Mouse (Mus musculus) kidney, postnatal 25 days (tissue): ENCODE measurements around the gene Fkbp14.

Source experiments
- DNase-seq, 2 experiments: peaks; one replicate each; pipeline ENCODE4 v3.0.0; 2021; ENCODE audit warnings: mixed read lengths in 2 of 2

Fkbp14 gene

GRCm38 (mm10) chr6:54597208-54597607, at the start of gene Fkbp14:
Gene Fkbp14 (minus strand): TSS chr6:54597308.
- no peak for DNase-seq

GRCm38 (mm10) chr6:54643181-54643580, 46.1 kb upstream of the Fkbp14 start:
- DNase-seq, result no peak

DNA sequence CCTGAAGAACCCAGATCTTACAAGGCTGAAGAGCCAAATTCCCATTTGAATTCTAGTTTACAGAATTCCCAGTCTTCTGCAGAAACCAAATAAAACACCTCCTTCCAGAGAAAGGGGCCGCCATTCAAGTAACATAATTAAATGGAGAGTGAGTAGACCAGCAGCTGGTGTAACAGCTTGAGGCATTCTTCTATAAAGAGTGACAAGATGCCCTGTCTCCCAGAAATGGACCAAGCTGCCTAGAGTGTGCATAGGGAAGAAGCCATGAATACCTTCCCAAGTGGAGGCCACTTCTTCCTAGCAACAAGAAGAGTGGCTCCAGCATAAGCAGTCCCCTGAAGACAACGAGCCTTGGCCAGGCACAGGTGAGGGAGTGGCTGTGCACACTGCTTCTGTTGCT, 44.8 kb upstream of the Fkbp14 start:
- DNase-seq, result no peak

DNA sequence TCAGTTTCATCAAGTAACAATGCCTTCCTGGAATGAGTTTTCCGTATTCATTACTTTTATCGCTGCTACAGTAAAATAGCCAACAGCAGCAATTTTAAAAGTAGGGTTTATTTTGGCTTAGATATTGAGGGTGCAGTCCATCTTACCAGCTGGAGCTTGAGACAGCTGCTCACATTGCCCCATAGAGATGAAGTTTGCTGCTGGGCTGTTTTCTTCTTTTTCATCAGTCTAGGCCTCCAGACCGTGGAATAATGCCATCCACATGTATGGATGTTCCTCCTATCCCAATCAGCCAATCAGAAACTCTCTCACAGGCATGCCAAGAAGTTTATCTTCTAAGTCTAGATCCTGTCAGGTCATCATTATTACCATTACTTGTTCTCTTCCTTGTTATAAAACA, 42.8 kb upstream of the Fkbp14 start:
- DNase-seq, result no peak

DNA sequence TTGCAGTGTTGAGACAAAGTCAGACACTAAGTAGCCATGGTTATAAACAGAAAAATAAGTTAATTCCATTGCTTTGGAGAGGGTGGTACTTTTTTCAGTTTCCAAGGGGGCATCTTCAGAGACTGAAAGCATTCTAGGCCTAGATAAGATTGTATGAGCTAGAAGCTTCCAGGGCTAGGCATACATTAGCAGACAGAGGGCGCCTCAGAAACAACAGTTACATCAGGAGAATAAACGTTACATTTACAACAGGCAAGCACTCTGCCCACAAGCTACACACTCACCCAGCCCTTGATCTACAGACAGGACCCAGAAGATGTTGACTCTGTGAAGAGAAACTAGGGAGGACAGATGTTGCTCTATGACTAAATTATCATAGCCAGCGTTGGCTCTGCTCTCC, 34.4 kb upstream of the Fkbp14 start:
- peak in 1 of 2 experiments; percentile 31 for DNase-seq

DNA sequence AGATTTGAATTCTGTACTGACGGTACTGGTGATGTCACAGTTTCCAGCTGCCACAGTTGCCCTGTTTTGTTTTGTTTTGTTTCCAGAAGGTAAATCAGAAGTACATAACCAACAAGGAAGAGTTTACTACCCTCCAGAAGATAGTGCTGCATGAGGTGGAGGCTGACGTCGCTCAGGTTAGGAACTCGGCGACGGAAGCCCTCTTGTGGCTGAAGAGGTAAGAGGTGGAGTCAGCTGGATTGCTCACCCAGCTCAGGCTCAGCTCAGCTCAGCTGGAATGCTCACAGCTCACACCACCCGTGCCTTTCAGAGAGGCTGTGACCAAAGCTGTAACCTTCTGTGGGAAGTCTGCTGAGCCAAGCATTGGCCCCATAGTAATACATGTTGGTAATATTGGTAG, 32.6 kb upstream of the Fkbp14 start:
- DNase-seq, result peak; percentile 65 to 66

GRCm38 (mm10) chr6:54628381-54628780, 31.3 kb upstream of the Fkbp14 start:
- DNase-seq, result no peak

DNA sequence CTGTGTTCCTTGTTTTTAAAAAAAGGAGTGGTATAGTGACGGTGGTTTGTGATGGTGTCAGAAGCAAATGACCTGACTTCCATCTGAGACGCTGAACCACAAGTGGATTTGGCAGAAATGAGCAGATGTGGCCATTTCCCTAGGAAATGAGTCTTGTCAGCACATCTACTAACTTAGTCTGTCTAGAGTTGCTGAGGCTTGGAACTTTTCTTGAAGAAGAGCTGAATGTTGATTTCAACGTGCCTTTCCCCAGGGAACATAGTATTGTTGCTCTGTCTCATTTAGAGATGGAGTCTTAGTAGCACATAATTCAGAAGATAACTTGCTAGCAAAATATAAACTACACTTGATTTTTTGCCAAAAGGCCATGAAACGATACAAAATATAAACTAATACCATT, 23.2 kb upstream of the Fkbp14 start:
- no peak for DNase-seq

GRCm38 (mm10) chr6:54619530-54619929, 22.4 kb upstream of the Fkbp14 start:
- no peak for DNase-seq

GRCm38 (mm10) chr6:54617363-54617762, 20.3 kb upstream of the Fkbp14 start:
- no peak for DNase-seq

GRCm38 (mm10) chr6:54606241-54606640, 9.1 kb upstream of the Fkbp14 start:
- DNase-seq, result no peak

- peak in 1 of 2 experiments; percentile 62 for DNase-seq
These were observed 7.0 kb upstream of the Fkbp14 start for GRCm38 (mm10) chr6:54604001-54604715.

GRCm38 (mm10) chr6:54602891-54603290, 5.8 kb upstream of the Fkbp14 start:
- DNase-seq, result no peak

DNA sequence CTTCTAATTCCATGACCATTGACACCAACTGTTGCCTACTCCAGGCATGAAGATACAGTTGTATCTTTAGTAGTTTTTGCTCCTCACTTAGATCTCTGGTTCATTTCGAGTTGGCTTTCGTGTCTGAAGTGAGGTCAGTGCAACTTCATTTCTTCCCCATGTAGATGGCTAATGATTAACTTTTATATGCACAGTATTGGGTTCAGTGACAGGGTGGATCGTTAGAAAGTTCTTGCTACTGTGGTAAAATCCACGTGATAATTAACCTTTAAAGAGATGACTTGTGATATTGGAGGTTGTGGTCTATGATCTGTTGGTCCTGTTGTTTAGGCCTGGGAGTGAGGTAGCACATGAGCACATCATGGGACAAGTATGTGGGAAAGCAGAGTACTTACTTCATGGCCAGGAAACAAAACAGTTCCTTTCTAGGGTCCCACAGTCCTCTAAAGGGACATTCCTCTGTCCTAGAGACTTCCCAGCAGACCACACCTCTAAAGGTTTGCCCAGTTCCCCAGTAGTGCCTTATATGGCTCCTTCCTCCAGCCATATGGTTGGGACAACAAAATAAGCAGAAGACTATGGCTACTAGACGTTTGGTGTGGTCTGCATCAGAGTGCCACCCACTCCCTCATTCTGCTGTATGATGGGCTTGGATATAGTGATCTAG, 3.7 kb upstream of the Fkbp14 start:
- no peak for DNase-seq

DNA sequence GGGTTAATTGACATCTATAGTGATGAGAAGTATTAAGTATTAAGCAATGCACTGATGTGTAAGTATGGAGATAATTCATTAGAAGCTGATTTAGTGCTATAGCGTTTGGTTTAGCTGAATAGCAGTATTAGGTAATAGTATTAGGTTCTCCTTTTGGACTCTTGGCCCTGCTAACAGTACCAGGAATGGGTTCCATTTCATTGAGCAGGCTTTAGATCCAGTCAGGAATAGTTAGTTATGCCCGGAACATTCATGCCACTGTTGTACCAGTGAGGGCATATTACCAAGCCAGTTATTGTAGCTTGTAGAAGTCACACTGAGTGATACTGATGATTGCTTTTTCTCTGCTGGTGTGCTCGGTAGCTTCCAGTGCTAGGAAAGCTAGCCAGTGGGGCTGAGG, 603 bp upstream of the Fkbp14 start:
- DNase-seq, result no peak

- no peak for DNase-seq
These were observed 1.7 kb downstream of the Fkbp14 start for GRCm38 (mm10) chr6:54595330-54595878.

DNA sequence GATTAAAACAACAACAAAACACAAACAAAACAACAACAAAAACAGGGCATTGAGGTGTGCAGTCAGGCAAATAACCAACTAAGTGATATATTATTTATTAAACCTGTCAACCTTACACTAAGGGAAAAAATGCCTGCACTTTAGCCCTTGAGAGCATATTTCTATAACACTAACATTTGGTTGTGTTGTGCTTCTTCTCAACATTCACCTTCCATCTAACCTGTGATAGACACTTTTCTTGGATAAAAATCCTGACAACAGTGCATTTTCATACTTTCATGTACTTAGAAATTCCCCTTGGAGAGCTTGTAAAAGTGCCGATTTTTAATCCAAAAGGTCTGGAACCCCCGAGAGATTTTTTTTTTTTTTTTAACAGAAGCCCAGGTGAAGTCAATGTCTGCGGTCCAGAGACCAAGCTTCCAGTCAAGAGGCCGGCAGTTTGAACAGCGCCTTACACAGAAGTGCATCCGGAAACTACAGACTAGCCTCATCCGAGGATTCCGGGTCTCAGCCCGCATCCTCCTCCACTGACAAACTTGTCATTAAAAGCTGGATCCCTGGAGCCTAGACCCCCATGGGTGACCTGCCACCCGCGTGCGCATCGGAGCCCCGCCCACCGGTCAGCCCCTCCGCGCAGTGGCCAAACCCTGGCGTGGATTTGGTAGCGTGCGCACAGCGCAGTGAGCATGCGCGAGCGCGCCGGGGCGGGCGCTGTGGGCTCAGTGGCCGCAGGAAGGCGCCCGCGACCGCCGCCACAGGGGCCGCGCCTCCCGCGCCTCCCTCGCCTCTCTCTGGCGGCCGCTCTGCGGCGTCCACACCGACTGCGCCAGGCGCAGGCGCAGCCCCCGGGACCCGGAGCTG, 2.4 kb downstream of the Fkbp14 start, which contains the start of gene Plekha8:
TSS of gene Plekha8 (plus strand) at position 643 of the 861 bp plus-strand sequence.
- peak; percentile 94 to 96 for DNase-seq

DNA sequence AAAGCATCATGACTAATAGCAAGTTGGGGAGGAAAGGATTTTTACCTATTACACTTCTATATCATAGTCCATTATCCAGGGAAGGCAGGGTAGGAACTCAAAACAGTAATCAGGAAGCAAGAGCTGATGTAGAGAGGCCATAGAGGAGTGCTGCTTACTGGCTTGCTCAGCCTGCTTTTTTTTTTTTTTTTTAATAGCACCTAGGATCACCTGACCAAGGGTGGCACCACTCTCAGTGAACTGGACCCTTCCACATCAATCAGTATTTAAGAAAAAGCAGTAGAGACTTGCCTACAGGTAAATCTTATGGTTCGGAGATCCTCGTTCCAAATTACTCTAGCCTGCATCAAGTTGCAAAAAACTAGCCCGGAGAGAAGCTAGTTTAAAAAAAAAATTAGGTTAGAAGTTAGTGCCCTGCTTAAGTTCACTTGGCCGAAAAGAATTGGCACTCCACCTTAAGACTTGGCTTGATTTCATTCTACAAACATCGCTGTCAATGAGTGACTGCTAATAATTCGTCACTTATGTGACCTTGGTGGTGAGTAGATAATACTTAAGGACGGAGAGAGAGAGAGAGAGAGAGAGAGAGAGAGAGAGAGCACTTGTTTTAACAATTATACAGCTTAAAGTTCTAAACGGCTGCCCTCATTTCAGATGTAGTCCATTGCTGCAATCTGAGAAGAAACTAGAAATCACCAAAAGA, 3.2 kb downstream of the Fkbp14 start:
- DNase-seq, result peak in 1 of 2 experiments; percentile 15

GRCm38 (mm10) chr6:54592938-54593535, 4.1 kb downstream of the Fkbp14 start:
- DNase-seq, result peak; percentile 94 to 98

- no peak for DNase-seq
These were observed 5.3 kb downstream of the Fkbp14 start for GRCm38 (mm10) chr6:54591778-54592177.

DNA sequence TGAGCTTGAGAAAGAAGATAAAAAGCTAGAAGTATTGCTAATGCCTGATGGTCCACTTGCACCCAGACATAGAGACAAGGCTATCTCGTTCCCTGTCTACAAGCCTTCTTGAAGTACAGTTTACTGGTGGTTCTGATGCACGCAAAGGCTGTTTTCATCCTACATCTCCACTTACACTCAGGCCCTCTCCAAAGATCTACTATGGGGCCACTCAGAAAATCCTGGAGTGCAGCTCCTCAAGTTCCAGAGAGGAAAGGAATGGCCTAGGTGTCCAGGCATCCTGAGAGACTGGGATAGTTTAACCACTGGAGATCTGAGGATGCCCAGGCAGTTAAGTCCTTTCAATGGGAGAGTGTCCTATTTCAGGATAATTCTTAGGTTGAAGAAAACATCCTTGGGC, 6.4 kb downstream of the Fkbp14 start:
- DNase-seq, result no peak

- DNase-seq, result no peak
These were observed 8.9 kb downstream of the Fkbp14 start for GRCm38 (mm10) chr6:54588212-54588611.
